Mouse (Mus musculus) T-helper 1 cell (primary cell): ENCODE measurements around the gene Zfp790.
"Not testable (repeated sequence)": the region's sequence is repeated elsewhere in the genome, so short reads cannot be mapped to it uniquely, and the experiment has no call there.

Source experiments
- in situ Hi-C: fragments of 300-600 bp; cut with MboI, MseI; formaldehyde crosslinking; loops from one replicate; pipeline ENCODE4 v1.15.1; 2025; ENCODE audit warnings: high pct_unique_total_duplicates

Gene Zfp790

DNA sequence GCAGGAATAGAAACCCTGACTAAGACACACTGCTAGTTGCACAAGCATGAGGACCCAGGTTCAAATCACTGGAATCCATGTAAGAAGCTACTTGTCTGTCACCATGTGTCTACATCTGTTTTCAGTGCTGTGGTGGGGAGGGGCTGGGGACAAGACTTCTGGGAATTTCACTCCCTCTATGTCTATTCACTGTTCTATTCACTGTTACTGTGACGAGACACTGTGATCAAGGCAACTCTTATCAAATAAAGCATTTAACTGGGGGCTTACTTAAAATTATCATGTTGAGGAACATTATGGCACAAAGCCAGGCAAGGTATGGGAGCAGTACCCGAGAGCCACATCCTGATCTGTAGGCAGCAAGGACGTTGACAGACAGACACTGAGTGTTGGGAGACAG, 23.3 kb downstream of the Zfp790 start:
- in situ Hi-C loops = no loop called here

DNA sequence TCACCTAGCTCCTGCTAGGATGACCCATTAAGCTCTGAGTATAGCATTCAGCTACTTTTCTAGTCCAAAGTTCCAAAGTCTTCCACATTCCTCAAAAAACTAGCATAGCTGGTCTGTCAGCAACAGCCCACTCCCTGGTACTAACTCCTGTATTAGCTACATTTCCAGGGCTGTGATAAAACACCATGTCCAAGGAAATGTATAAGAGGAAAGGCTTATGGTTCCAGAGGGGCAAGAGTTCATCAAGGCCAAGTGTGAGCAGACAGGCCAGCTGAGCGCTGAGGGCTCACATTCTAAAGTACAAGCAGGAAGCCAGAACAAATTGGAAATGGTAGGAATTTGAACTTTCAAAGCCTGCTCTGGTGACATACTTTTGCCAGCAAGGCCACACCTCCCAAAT, 26.2 kb downstream of the Zfp790 start:
- in situ Hi-C loops = loop anchor here (5.0 kb wide), 1 partner anchor 55 kb away; no protein-coding TSS in a partner anchor

DNA sequence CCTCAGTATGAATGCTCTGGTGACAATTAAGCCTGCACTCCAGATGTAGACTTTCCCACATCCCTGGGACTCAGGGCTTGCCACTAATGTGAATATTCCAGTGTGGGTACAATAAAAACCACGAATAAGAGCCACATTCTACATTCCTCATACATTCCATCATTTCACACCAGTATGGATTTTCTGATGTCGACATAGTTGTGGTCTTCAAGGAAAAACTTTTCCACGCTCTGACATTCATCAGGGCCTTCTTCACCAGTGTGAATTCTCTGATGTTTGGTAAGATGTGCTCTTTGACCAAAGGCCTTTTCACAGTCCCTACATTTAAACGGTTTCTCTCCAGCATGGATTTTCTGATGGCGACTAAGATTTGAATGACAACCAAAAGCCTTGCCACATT, 28.7 kb downstream of the Zfp790 start:
- in situ Hi-C loops = loop anchor here (5.0 kb wide), 1 partner anchor 57 kb away; no protein-coding TSS in a partner anchor

DNA sequence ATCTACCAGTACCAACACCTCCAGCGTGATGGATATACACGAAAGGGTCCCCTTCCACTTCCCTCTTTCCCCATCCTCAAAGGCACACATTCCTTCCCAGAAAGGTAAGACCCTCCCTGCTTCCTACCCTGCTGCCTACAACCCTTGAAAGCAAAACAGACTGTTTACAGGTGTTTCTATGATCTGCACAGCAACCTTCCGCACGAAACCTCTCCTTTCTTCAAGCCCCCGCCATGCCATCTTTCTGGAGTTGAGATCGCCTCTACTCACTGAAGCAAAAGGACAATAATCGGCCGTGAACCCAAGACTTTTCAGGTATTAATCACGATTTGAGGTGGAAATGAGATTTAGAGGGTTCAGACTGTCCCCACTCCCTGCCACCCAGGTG, 36.9 kb downstream of the Zfp790 start:
- in situ Hi-C loops = loop anchor here (10.0 kb wide), 1 partner anchor 52 kb away; the partner anchor contains the start of genes Zfp27 and Zfp383

DNA sequence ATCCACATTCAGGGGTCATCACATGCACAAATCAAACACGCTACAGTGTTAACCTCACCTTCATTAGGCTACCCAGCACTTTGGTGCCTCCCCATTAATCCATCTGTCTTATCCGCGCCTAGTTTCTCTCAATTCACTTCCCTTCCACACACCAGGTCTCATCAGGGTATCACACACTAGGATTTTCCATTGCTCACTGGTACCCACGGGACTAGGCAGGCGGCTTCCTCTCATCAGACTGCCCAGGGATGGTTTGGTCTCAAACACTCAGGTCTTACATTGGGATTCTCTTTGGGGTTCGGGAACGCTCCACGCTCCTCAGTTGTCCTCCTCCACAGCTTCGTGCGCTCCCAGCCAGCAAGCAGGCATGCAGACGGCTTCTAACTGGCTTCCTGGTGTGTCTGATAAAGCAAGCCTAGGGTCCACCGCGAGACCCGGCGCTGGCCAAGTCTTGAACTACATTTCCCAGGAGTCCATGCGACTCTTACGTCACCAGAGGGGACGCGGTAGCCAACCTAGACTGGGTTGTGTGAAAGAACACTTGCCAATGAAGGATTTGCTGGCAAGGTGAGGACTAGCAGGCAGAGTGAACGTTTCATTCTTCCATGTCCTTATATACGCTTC, 37.4 kb downstream of the Zfp790 start, which contains the start of gene Zfp940:
Gene Zfp940 (minus strand): TSS at position 451 of the 624 bp plus-strand sequence.
- in situ Hi-C loops = loop anchor here (10.0 kb wide), 1 partner anchor 51 kb away; the partner anchor contains the start of genes Zfp27 and Zfp383

DNA sequence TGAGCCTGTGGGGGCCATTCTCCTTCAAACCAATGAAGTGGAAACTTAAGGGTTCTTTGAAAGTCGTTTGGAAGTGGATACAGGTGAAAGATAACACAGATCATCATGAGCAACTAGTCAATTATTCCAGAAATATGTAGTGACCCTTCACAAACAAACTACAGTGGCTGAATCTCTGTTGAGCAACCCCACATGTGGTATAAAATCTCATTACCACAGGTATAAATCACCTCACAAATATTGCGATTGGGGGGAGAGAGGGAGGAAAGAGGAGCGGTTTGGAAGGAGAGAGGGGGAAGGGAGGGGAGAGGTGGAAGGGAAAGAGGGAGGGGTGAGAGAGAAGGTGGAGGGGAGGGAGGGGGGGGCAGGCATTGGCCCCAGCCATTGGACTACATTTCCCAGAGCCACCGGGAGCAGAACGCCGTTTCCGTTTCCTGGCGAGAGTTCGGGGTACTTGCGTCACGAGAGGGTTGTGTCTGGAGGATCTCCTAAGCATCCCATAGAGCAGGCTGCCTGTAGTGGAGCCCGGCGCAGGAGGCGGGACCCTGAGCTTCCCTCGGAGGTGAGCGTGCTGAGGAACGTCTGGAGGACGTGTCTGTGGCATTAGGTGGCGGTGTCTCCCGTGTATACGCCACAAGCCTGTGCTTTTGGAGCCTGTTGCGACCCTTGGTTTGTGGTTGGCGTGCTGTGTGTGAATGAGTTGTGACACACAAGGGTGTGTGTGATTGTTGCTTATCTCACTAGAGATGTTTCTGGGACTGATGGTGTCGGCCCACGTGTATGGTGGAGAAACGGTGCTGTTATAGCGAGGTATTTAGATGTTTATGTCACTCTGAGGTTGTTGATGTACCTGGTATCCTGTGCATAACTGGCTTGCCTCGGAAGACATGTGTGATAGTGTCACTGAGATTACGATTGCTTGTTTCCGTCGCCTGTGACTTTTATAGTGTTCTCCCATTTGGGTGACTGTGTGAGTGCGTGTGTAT, 43.9 kb downstream of the Zfp790 start, which contains the start of gene Zfp420:
Gene Zfp420 (plus strand): TSS at position 448 of the 986 bp plus-strand sequence.
- in situ Hi-C loops = loop anchor here (5.0 to 10.0 kb wide), 3 partner anchors 43 to 92 kb away; partner anchors contain the start of genes Zfp27, Zfp383, Zfp74 and Zfp790

DNA sequence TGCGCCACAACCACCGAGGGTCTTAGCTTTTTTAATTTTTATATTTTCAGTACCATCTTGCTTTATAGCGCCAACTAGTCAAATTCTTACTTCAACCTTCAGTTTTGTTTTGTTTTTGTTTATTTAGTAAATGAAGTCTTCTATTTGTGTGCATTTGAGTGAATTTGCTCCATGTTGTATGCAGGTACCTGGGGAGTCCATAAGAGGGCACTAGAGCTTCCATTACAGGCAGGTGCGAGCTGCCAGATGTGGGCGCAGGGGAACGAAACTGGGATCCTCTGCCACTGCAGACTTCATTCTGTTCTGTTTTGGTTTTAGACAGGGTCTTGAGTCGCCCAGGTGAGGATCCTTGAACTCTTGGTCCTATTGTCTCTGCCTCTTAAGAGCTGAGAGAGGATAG, 45.7 kb downstream of the Zfp790 start:
- in situ Hi-C loops = loop anchor here (5.0 kb wide), 1 partner anchor 91 kb away; the partner anchor contains the start of gene Zfp74

DNA sequence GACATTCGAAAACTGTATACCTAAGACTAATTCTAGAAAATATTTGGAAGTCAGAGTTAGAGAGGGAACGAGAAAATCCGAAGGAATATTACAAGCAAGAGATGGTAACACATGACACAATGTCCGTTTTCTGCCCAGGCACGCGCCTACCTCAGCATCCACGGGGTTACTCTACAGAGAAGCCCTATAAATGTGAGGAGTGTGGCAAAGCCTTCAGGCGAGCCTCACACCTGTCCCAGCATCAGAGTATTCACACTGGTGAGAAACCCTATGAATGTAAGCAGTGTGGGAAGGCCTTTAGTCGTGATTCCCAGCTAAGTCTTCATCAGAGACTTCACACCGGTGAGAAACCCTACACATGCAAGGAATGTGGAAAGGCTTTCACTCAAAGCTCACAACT, 58.3 kb downstream of the Zfp790 start:
- in situ Hi-C loops = no loop called here

DNA sequence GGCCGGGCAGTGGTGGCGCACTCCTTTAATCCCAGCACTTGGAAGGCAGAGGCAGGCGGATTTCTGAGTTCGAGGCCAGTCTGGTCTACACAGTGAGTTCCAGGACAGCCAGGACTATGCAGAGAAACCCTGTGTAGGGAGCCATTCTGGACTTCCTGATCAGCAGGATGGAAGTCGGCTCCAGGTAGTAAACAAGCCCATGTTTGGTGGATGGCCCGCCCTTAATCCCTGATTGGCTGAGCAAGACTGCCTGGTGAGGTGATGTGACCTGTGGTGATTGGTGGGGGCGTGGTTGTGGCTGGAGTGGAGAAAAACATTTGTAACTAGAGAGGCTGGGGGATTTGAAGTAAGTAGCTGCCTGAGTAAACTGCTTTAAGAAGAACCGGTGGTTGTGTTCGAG, 61.6 kb downstream of the Zfp790 start:
- in situ Hi-C loops = not testable (repeated sequence)

DNA sequence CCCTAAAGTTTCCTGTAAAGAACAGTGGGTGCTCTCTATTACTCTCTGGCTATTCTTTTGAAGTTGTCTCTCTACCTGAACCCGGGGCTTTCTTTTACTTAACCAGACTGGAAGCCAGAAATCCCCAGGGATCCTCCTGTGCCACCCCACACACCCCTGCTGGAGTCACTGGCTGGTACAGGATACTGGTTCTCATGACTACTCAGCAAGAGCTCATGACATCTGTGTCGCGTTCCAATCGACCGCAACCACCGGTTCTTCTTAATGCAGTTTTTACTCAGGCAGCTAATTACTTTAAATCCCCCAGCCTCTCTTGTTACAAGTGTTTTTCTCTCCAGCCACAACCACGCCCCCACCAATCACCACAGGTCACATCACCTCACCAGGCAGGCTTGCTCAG, 64.1 kb downstream of the Zfp790 start:
- in situ Hi-C loops = no loop called here
